Mouse (Mus musculus) CH12.LX (cell line): Measurements from ENCODE around the gene Gm9821.

Experiments used
- CHD2 ChIP-seq: IDR thresholded peaks from 2 replicates; pipeline ENCODE4 v1.6.1; 2011; ENCODE audit warnings: low read length, improper control_type of control experiment
- CTCF ChIP-seq, 2 experiments: IDR thresholded peaks in 1 of 2; conservative IDR thresholded peaks in 1 of 2; 2 replicates each; pipeline ENCODE4 v1.5.1; 2011 to 2012; ENCODE audit warnings: low read depth in 2 of 2, low read length in 2 of 2, improper control_type of control experiment in 1 of 2, inconsistent platforms in 1 of 2, mild to moderate bottlenecking in 1 of 2, moderate library complexity in 1 of 2
- EP300 ChIP-seq: IDR thresholded peaks from 2 replicates; pipeline ENCODE4 v1.6.1; 2011; ENCODE audit warnings: low read length, improper control_type of control experiment
- MEF2A ChIP-seq: IDR thresholded peaks from 2 replicates; pipeline ENCODE4 v1.6.1; 2014; ENCODE audit warnings: low read depth, mild to moderate bottlenecking, inconsistent platforms, low read length, improper control_type of control experiment, borderline replicate concordance
- MYC ChIP-seq: IDR thresholded peaks from 2 replicates; pipeline ENCODE4 v1.6.1; 2011; ENCODE audit warnings: low read depth, mild to moderate bottlenecking, improper control_type of control experiment, low read length
- POLR2AphosphoS2 ChIP-seq: IDR thresholded peaks from 2 replicates; pipeline ENCODE4 v1.6.1; 2011; ENCODE audit warnings: low read depth, low read length, improper control_type of control experiment
- TCF12 ChIP-seq: IDR thresholded peaks from 2 replicates; pipeline ENCODE4 v1.6.1; 2014; ENCODE audit warnings: low read depth, mild to moderate bottlenecking, inconsistent platforms, low read length, improper control_type of control experiment
- ZNF384 ChIP-seq: IDR thresholded peaks from 2 replicates; pipeline ENCODE4 v1.6.1; 2012; ENCODE audit warnings: low read depth, low read length, improper control_type of control experiment, inconsistent platforms

DNA sequence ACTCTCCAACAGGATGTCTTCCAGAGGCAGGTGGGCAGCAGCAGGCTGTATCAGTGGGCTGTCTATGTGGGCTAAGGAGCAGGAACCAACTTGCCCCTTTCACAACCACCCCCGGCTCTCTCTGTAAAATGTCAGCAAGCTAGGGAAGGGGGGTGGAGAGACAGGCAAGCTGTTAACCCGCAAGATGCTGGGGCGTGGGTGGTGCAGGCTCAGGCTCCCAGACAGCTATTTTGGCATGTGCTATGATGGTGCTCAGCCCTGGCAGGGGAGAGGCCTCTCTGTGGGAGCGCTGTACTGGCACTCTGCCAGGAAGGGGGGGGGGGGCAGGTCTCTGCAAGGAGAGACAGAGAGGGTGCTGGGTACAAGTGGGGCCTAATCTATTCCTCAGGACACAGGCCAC is 11.6 kb downstream of the Gm9821 start:
- no peak for TF ChIP-seq MEF2A
- no peak for TF ChIP-seq POLR2AphosphoS2
- TF ChIP-seq EP300, result no peak
- TF ChIP-seq MYC, result no peak
- TF ChIP-seq CTCF (conservative IDR thresholded peaks at IDR 0.05 in 1 of 2, IDR thresholded peaks at IDR 0.05 in 1 of 2; ENCODE audit: low read depth in 2 of 2, low read length in 2 of 2), result no peak
- TF ChIP-seq ZNF384, result no peak
- no peak for TF ChIP-seq TCF12
- TF ChIP-seq CHD2, result no peak
